ENCODE assay signal across 8 mouse cellular contexts in genomic region chr6:4740511-4740910, GRCm38 (mm10). TPM values are rescaled to one million over a fixed set of nuclear protein-coding genes. Genes with fewer than 3 reads are reported as not detected.
DNase-seq lines count a peak whose midpoint lies in the region; ATAC-seq and TF ChIP-seq lines count a peak whose summit lies in the region.

No protein-coding gene starts in this region.

- no peak overlapping the region for H3K4me3 ChIP-seq in heart, embryonic 16.5 days (ENCODE audit: low read length)
- no peak overlapping the region for H3K4me3 ChIP-seq in limb, embryonic 14.5 days (replicated peaks; ENCODE audit: low read length)
- no peak overlapping the region for H3K4me3 ChIP-seq in liver, embryonic 12.5 days

- peak; percentile 67 for ATAC-seq in heart, embryonic 16.5 days (replicated peaks; ENCODE audit: extremely low read depth, insufficient read depth, low FRiP score)
- ATAC-seq in limb, embryonic 14.5 days (ENCODE audit: low FRiP score, low read depth): peak; percentile 81
- ATAC-seq in liver, embryonic 12.5 days: no peak

- H3K27me3 ChIP-seq in heart, embryonic 16.5 days (ENCODE audit: control insufficient read depth, insufficient read depth, low read length): no peaks in the 10 kb centered on the region
- no peaks in the 10 kb centered on the region for H3K27me3 ChIP-seq in limb, embryonic 14.5 days (ENCODE audit: control insufficient read depth, insufficient read depth, low read length)
- H3K27me3 ChIP-seq in liver, embryonic 12.5 days (replicated peaks): no peaks in the 10 kb centered on the region; the same call in 1 of the 2 replicates

- no peak overlapping the region for H3K9ac ChIP-seq in heart, embryonic 16.5 days (ENCODE audit: low read length)
- no peak overlapping the region for H3K9ac ChIP-seq in limb, embryonic 14.5 days (ENCODE audit: low read depth, low read length, severe bottlenecking)
- no peak overlapping the region for H3K9ac ChIP-seq in liver, embryonic 12.5 days

- H3K36me3 ChIP-seq in heart, embryonic 16.5 days (ENCODE audit: control insufficient read depth, insufficient read depth): no peaks in the 10 kb centered on the region
- H3K36me3 ChIP-seq in limb, embryonic 14.5 days (ENCODE audit: control insufficient read depth, insufficient read depth, low read length): no peaks in the 10 kb centered on the region
- H3K36me3 ChIP-seq in liver, embryonic 12.5 days: no peaks in the 10 kb centered on the region

- peak overlapping the region; percentile 36 for H3K27ac ChIP-seq in heart, embryonic 16.5 days (ENCODE audit: low read length)
- peak overlapping the region; percentile 64 for H3K27ac ChIP-seq in limb, embryonic 14.5 days (replicated peaks; ENCODE audit: low read depth, low read length)
- H3K27ac ChIP-seq in liver, embryonic 12.5 days: no peak overlapping the region

- no peaks in the 10 kb centered on the region for H3K9me3 ChIP-seq in heart, embryonic 16.5 days (replicated peaks; ENCODE audit: control insufficient read depth, low read length)
- H3K9me3 ChIP-seq in limb, embryonic 14.5 days (ENCODE audit: control insufficient read depth, low read length): no peaks in the 10 kb centered on the region
- H3K9me3 ChIP-seq in liver, embryonic 12.5 days (replicated peaks): no peaks in the 10 kb centered on the region

- DNase-seq in adrenal gland, postnatal 10 days: peak; percentile 54
- DNase-seq in adrenal gland, adult 8-10 months: no peak
- DNase-seq in NIH3T3 (ENCODE audit: low read depth): peak; percentile 78
- peak; percentile 18 for DNase-seq in fat pad, adult 2 months (ENCODE audit: extremely low read depth, low read depth, low spot score)
- DNase-seq in limb, embryonic 14.5 days (ENCODE audit: low spot score): peak; percentile 88
- peak; percentile 17 for DNase-seq in right cerebral cortex, postnatal 25 days

- peak overlapping the region; percentile 14; the same call in 1 of the 2 replicates for H3K4me2 ChIP-seq in heart, embryonic 16.5 days (ENCODE audit: low read depth, low read length)
- no peak overlapping the region for H3K4me2 ChIP-seq in limb, embryonic 14.5 days (replicated peaks; ENCODE audit: low read depth, low read length, severe bottlenecking)
- H3K4me2 ChIP-seq in liver, embryonic 12.5 days: no peak overlapping the region

- H3K4me1 ChIP-seq in heart, embryonic 16.5 days (ENCODE audit: control insufficient read depth, insufficient read depth, low read length): peaks cover 19% of the 10 kb centered on the region
- H3K4me1 ChIP-seq in limb, embryonic 14.5 days (ENCODE audit: control insufficient read depth, insufficient read depth, low read length): peaks cover 21% of the 10 kb centered on the region
- 0 out of 2 replicates have a peak, but pooled peaks cover 16% of the 10 kb centered on the region for H3K4me1 ChIP-seq in liver, embryonic 12.5 days

- WGBS in heart, embryonic 16.5 days: 10% methylated on average over 6 of the region's 6 CpGs
- 9% methylated on average over 6 of the region's 6 CpGs for WGBS in limb, embryonic 14.5 days
- WGBS in liver, embryonic 12.5 days (ENCODE audit: insufficient replicate concordance): 45% methylated on average over 6 of the region's 6 CpGs

- TF ChIP-seq POLR2A in limb, embryonic 14.5 days (IDR thresholded peaks at IDR 0.05; ENCODE audit: borderline replicate concordance, extremely low read depth, insufficient read depth, insufficient read length): no peak

RNA-seq across cellular contexts. Expression of gene Sgce, which starts 6.5 kb away (rescaled TPM):
- total RNA-seq in adrenal gland, postnatal 10 days (2021): 10 to 100 TPM; 57.3 to 65.7 TPM
- total RNA-seq in adrenal gland, adult 8-10 months (2022): 10 to 100 TPM; 67.4 to 94.6 (median 82.5) TPM
- polyA plus RNA-seq in heart, embryonic 16.5 days (2015; fragmentation: Nextera tagmentation; extraction: Ambion mirVana): 51.9 and 54.0 TPM in 2 replicates
- polyA plus RNA-seq in limb, embryonic 14.5 days (2012; rRNA removed): 54.8 and 62.0 TPM in 2 replicates
- 63.6 and 66.1 TPM in 2 replicates for polyA plus RNA-seq in limb, embryonic 14.5 days (2014; fragmentation: Nextera tagmentation; extraction: Ambion mirVana)
- polyA plus RNA-seq in liver, embryonic 12.5 days (2016; fragmentation: Nextera tagmentation; extraction: Ambion mirVana): 17.9 and 18.6 TPM in 2 replicates

RNA-seq across cellular contexts. Expression of gene Peg10, which starts 6.6 kb away (rescaled TPM):
- 100 to 1,000 TPM; 283 to 299 TPM for total RNA-seq in adrenal gland, postnatal 10 days (2021)
- 100 to 1,000 TPM; 229 to 471 (median 312) TPM for total RNA-seq in adrenal gland, adult 8-10 months (2022)
- 1.1 and 1.2 TPM in 2 replicates for polyA plus RNA-seq in heart, embryonic 16.5 days (2015; fragmentation: Nextera tagmentation; extraction: Ambion mirVana)
- 138 and 171 TPM in 2 replicates for polyA plus RNA-seq in limb, embryonic 14.5 days (2012; rRNA removed)
- polyA plus RNA-seq in limb, embryonic 14.5 days (2014; fragmentation: Nextera tagmentation; extraction: Ambion mirVana): 12.7 and 13.8 TPM in 2 replicates
- polyA plus RNA-seq in liver, embryonic 12.5 days (2016; fragmentation: Nextera tagmentation; extraction: Ambion mirVana): 5.2 and 5.7 TPM in 2 replicates
